Mouse (Mus musculus) activated CD4-positive, CD25-positive, alpha-beta regulatory T cell (primary cell): ENCODE data around the gene Mafb. TPM values are rescaled to one million over a fixed set of nuclear protein-coding genes. Genes with fewer than 3 reads are reported as not detected.

ENCODE experiments used
- polyA plus RNA-seq, 2 experiments: library from polyadenylated mRNA; unstranded; fragments of 100-300 nt; shearing (Covaris generic); gene quantifications; one replicate each; pipeline ENCODE4 v1.2.1; 2017

Mafb gene
- polyA plus RNA-seq = 1 to 10 TPM; 1.7 to 4.7 TPM

DNA sequence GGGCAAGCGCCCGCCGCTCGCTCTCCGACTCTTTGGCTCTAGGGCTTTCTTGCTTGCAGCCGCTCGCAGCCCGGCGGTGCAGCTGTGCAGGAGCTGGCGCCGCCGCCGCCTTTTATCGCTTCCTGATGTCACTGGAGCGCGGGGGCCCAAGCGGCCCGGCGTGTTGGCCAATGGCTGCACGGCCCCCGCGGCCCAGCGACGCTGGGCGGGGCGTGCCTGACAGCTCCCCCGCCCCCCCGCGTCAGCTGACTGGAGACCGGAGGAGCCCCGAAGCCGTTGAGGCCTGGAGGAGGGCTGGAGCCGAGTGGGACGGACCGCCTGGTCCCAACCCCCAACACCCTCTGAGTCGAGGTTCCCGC lies at the start of gene Mafb:
TSS of gene Mafb (minus strand) at position 86 of the 359 bp plus-strand sequence.

DNA sequence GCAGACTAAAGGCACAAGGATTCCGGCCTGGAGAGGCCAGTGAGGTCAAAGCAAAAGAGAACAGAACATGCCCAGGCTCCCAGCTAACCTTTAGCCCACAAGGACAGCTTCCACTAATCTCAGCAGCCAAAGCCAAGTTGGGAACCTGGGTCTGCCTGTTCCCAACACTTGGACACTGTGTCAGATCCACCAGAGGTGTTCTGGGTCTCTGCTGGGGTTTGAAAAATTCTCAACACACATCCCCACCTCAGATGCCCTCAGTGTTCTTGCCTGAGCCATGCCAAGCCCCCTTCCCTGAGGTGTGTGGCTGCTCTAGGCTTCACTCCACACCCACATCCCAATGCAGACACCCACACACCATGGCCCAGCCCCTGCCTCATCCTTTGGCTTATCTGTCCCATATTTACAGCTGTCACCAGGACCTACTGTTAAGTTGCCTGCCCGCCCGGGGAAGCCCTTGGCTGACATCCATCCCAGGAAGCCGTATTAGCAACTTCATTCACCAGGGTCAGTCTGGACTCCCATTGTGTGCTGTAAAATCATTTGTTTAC lies 32.7 kb downstream of the Mafb start, which contains the start of gene Gm826:
TSS of gene Gm826 (minus strand) at position 52 of the 551 bp plus-strand sequence.

Other genes with a start within 250 kb of the Mafb start
- gene Gm826, start 32.9 kb downstream of the Mafb start, polyA plus RNA-seq = under 1 TPM in 1 of 2 experiments, not detected in 1; 0.47 TPM